Comparison of ENCODE assay signal across 17 mouse cellular contexts in genomic region chr5:133070141-133070540, GRCm38 (mm10).
A peak's percentile ranks its signal among the peaks of the same experiment; 100 is the strongest.
DNase-seq lines count a peak whose midpoint lies in the region; ATAC-seq lines count a peak whose summit lies in the region.
"Had no signal": no experiment of that assay in that cellular context is flagged by ENCODE, and none has a peak within 500 bp of the region (broad histone marks: within the 10 kb centered on the region; RNA-seq: fewer than 3 reads in every experiment).

No protein-coding gene starts in this region.

- DNase-seq in brain, adult 2 months (ENCODE audit: low read depth, low spot score): peak; percentile 77
- DNase-seq in cerebellum, adult 18-20 months: peak; percentile 58 to 60
- DNase-seq in cerebellum, adult 9-11 months: peak; percentile 74
- DNase-seq in cerebellum, postnatal 36 days: peak; percentile 45 to 55
- DNase-seq in adrenal gland, adult 18-20 months (ENCODE audit: low spot score in 2 of 2): no peak
- DNase-seq in adipocyte (ENCODE audit: low spot score): no peak
- DNase-seq: adrenal gland, postnatal 10 days; forebrain, postnatal 0 days; gastrocnemius, postnatal 14 days; heart, adult 2 months; heart, postnatal 14 days; kidney, adult 18-20 months had no signal

- ATAC-seq in inflammation-experienced regulatory T-cells, adult 6 months: no peak
- ATAC-seq: activated CD4-positive, CD25-positive, alpha-beta regulatory T cell, adult 4 months; forebrain, postnatal 0 days; hindbrain, postnatal 0 days; intestine, embryonic 15.5 days; Patski had no signal

Comparison
In these comparisons a context has a peak if more than half of its experiments do, and no peak if none do; other contexts are left out.
1. DNase-seq: peak in brain, adult 2 months (single experiment), cerebellum, adult 18-20 months (2 of 2), cerebellum, adult 9-11 months (single experiment) and cerebellum, postnatal 36 days (2 of 2); none in adrenal gland, adult 18-20 months (0 of 2) and adipocyte (single experiment).